Mouse (Mus musculus): ENCODE measurements at regions not wholly inside any gene's neighbourhood (a gene's known extent, or its start where the extent isn't known, plus 50 kb on each side); places are given as distances from the start of the nearest gene placed in this dataset.
"Not testable (repeated sequence)": the region's sequence is repeated elsewhere in the genome, so short reads cannot be mapped to it uniquely, and the experiment has no call there.

- H3K9me3 ChIP-seq (ENCODE audit: control insufficient read depth, low read length): 0 out of 2 replicates have a peak, but pooled peaks cover 3% of the 10 kb centered on the region
- no peak overlapping the region for H3K4me3 ChIP-seq (ENCODE audit: control insufficient read depth in 1 of 2, insufficient read depth in 1 of 2, low read depth in 1 of 2, low read length in 2 of 2)
- no peak for ATAC-seq (ENCODE audit: insufficient number of reproducible peaks, insufficient read depth, low FRiP score, low read depth)
- H3K9ac ChIP-seq (ENCODE audit: low read length): no peak overlapping the region
- whole genome bisulfite sequencing: 58% methylated on average over 5 of the region's 5 CpGs
- H3K36me3 ChIP-seq (ENCODE audit: control insufficient read depth, insufficient read depth, low read length): no peaks in the 10 kb centered on the region
- no peak overlapping the region for H3K27ac ChIP-seq (replicated peaks in 1 of 2; ENCODE audit: control insufficient read depth in 1 of 2, insufficient read depth in 1 of 2, low read depth in 2 of 2, low read length in 2 of 2)
- H3K27me3 ChIP-seq (ENCODE audit: control insufficient read depth, insufficient read depth, low read length): no peaks in the 10 kb centered on the region
- H3K4me1 ChIP-seq (ENCODE audit: control insufficient read depth in 2 of 2, insufficient read depth in 2 of 2, low read length in 2 of 2): no peaks in the 10 kb centered on the region
- H3K4me2 ChIP-seq (ENCODE audit: low read length): no peak overlapping the region
Measured at GRCm38 (mm10) chr15:90767521-90767920, 88.3 kb upstream of the Cpne8 start.

- not testable (repeated sequence) for H3K36me3 ChIP-seq (ENCODE audit: control insufficient read depth, insufficient read depth, low read length); H3K4me2 ChIP-seq (ENCODE audit: low read length); ATAC-seq (ENCODE audit: insufficient number of reproducible peaks, insufficient read depth, low FRiP score, low read depth); H3K27ac ChIP-seq (replicated peaks in 1 of 2; ENCODE audit: control insufficient read depth in 1 of 2, insufficient read depth in 1 of 2, low read depth in 2 of 2, low read length in 2 of 2); H3K27me3 ChIP-seq (ENCODE audit: control insufficient read depth, insufficient read depth, low read length); H3K4me3 ChIP-seq (ENCODE audit: control insufficient read depth in 1 of 2, insufficient read depth in 1 of 2, low read depth in 1 of 2, low read length in 2 of 2); H3K9me3 ChIP-seq (ENCODE audit: control insufficient read depth, low read length); H3K9ac ChIP-seq (ENCODE audit: low read length); H3K4me1 ChIP-seq (ENCODE audit: control insufficient read depth in 2 of 2, insufficient read depth in 2 of 2, low read length in 2 of 2)
- 100% methylated on average over 8 of the region's 17 CpGs for WGBS
Measured at GRCm38 (mm10) chr15:90764501-90764900, 85.3 kb upstream of the Cpne8 start.

DNA sequence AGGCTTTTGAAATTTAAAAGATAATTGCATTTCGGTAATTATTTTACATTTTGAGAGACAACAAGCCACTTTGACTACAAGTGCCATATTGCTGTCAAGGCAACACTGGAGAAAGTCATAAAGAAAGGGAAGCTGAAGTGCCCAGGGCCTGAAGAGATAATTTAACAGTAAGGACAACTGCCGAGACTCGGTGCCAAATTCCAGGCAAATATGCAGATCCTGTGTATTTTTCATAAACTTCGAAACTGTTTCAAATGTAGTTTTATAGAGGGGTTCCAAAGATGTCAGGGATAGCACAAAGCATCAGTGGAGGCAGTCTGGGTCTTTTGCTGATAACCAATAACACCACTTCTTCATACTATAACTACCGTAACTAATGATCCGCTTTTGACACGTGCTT lies 54.7 kb upstream of the Cpne8 start:
- Histone ChIP-seq H3K4me1 (ENCODE audit: control insufficient read depth in 2 of 2, insufficient read depth in 2 of 2, low read length in 2 of 2) (no peaks in the 10 kb centered on the region), H3K27ac (replicated peaks in 1 of 2; ENCODE audit: control insufficient read depth in 1 of 2, insufficient read depth in 1 of 2, low read depth in 2 of 2, low read length in 2 of 2) (no peak overlapping the region), H3K27me3 (ENCODE audit: control insufficient read depth, insufficient read depth, low read length) (no peaks in the 10 kb centered on the region), H3K4me3 (ENCODE audit: control insufficient read depth in 1 of 2, insufficient read depth in 1 of 2, low read depth in 1 of 2, low read length in 2 of 2) (no peak overlapping the region), H3K36me3 (ENCODE audit: control insufficient read depth, insufficient read depth, low read length) (no peaks in the 10 kb centered on the region), H3K9ac (ENCODE audit: low read length) (no peak overlapping the region), H3K9me3 (ENCODE audit: control insufficient read depth, low read length) (no peaks in the 10 kb centered on the region), H3K4me2 (ENCODE audit: low read length) (no peak overlapping the region)
- WGBS: 87% methylated on average over 7 of the region's 7 CpGs
- no peak for ATAC-seq (ENCODE audit: insufficient number of reproducible peaks, insufficient read depth, low FRiP score, low read depth)
